Mouse (Mus musculus): ENCODE measurements around the gene Smim24.

The Smim24 gene

DNA sequence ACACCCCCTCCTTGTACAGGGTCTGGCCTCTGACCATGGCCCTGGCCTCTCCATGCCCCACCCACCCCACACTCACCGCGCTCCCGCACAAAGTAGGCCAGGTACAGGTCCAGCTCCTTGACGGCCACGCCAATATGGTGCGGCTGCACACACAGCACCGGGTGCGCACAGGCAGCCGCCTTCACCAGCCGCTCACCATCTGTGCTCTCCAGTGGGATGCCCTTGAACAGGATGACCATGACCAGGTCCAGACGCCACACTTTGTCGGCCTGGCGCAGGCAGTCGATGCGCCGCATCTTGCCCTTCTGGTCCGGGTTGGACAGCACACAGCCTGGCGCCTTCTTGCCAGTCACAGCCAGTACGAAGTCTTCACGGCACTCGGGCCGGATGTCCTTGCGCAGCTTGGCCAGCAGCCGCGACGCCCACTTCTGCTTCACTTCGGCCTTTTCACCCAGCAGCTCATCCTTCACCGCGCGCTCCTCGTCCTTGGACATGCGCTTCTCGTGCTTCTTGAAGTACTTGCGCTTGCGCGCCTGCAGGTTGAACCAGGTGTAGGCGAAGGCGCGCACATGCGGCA, 27.4 kb downstream of the Smim24 start:
- DNase-seq (ENCODE audit: extremely low read depth, insufficient read length, low spot score), result peak; percentile 34

DNA sequence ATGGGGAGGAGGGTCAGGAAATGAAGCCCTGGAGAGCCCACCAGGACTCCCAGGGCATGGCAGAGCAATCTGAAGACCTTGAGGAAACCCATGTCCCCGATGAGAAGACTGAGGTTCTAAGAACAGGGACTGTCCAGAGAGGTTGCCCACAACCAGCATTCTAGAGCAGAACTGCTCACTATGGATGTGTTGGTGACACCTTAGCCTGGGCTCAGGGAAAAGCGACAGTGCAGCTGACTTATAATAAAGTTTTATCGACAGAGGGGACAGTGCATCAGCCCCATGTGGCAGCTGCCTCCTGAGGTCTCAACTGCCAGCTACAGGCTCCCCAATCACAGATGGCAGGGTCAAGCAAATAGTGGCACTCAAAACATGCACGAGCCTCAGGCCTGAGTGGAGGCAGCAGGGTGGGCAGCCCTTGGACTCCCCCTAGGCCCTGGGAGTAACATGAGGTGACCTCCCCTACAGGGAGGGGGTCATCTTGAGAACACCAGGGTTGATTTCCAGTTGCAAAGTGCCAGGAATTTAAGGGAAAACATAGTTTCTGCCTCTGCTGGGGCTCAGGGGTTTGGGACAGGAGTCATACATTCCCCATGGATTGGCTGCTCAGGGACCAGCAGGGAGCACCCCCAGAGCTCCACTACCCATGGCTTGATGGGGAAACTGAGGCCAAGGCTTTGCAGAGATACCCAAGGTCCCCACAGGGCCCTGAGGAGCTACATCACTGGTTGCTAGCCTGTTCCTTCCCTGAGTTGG, 28.4 kb downstream of the Smim24 start:
- DNase-seq (ENCODE audit: extremely low read depth, insufficient read length, low spot score), result peak; percentile 11

DNA sequence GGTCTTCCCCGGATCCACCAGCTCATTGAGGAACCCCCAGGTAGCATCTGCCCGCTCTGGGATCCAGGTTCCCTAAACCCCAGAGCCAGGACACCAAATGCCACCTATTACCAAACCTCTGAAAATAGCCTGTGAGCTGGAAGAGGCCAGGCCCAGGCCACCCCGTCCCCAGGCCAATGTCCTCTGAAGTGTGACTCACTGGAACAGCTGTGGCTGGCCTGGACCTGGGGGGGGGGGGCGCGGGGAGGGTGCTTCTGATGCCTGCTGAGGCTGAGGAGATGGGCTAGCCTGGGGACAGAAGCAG, 28.9 kb downstream of the Smim24 start:
- DNase-seq (ENCODE audit: extremely low read depth, insufficient read length, low spot score), result peak; percentile 62

DNA sequence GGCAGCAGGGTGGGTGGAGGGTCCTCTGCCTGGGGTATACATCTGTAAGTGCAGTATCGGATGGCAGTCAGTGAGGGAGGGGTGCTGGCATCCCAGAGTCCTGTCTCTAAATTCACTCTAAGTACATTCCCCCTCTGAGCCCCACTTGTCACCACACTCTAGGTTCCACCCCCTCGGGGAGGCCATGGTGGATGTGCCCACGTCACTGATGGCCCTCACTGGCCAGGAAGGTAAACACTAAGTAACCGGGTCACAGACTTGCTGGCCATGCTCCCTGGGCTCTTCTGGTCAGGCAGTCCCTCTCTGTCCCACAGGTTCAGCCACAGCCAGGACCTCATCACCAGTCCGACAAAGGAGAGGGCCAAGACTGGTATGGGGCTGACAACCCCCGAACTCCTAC, 29.3 kb downstream of the Smim24 start:
- no peak for DNase-seq (ENCODE audit: extremely low read depth, insufficient read length, low spot score)

DNA sequence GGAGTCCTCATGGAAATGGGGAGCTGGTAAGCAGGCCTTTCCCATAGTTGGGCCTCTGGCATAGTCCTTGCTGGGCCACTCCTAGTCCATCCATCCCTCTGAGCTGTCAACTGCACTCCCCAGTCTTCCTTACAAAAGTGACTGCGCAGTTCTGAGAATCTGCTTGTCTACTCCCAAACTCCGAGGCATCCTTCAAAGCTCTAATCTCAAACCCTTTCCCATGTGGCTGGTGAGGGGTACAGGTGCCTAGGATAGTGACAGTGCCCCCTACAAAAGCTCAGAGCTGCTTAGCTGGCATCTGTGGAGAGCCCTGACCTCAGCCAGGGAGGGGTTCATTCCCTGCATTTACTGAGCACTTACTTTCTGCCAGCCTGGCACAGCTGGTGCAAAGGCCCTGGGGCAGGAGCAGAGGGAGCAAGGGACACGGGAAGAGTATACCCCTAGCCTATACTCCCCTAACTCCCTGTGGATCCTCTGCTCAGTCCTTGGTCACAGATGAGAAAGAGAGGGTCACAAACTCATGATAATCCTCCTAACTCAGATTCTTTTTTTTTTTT, 29.9 kb downstream of the Smim24 start:
- DNase-seq (ENCODE audit: extremely low read depth, insufficient read length, low spot score), result no peak

DNA sequence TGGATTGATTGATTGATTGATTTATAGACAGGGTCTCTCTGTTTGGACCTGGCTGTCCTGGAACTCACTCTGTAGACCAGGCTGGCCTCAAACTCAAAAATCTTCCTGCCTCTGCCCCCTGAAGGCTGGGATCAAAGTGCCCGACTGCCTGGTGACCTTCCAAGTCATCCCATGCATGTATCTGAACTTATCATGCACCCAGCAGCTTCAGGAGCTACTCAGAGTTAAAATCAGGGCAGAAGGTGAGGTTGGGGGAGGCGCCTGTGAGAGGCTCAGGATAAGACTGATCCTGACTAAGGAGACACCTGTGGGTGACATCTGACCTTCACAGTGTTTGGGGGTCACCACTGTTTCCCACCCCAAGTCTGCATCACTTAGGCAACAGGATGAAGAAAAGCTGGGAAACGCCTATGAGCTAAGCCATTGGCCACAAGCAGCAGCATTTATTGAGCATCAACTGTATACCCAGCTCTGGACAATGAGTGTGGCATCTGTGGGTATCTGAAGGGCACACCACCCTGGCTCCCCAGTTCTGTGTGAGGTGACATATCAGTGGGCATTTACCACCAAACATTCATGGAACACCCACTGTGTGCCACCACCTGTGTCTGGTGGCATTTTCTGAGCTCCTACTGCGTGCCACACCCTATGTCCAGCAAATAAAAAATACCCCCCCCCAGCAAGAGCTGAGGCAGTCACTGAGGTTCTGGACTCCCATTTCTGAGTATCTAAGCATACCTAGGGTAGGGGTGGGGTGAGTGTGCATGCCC, 30.8 kb downstream of the Smim24 start:
- no peak for DNase-seq (ENCODE audit: extremely low read depth, insufficient read length, low spot score)

DNA sequence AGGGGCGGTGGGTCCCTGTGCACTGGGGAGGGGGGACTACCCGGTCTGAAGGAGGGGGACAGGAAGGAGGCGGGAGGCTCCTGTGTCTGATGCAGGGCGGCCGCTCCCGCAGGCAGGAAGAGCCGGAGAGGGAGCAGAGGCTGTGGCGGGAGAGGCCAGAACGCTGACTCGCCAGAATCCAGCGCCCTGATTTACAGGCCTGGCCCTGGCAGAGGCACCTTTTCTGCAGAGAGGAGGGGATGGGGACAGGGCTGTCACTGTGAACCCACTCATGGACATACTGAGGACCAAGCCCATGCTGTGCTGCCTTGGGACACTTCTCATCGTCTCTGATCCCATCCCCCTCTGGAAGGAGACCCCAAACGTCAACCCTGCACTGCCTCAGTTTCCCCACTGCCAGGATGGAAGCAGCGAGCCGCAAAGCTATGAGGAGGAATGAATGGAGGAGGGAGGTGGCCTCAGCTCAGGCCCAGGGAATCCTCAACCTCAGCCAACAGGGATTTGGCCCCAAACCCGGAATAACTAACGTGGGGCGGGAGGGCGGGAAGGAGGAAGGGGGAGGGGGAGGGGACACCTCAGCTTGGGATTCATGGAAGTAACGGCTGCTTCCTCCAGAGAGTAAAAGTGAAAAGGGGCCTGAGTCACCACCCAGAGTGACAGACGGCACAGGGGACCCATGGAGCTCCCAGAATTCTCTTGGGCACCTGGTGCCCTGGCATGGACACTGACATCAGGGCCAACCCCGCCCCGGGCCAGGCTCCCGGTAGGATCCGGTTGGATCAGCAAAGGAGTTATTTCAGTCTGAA, 31.6 kb downstream of the Smim24 start:
- peak; percentile 88 for DNase-seq (ENCODE audit: extremely low read depth, insufficient read length, low spot score)

DNA sequence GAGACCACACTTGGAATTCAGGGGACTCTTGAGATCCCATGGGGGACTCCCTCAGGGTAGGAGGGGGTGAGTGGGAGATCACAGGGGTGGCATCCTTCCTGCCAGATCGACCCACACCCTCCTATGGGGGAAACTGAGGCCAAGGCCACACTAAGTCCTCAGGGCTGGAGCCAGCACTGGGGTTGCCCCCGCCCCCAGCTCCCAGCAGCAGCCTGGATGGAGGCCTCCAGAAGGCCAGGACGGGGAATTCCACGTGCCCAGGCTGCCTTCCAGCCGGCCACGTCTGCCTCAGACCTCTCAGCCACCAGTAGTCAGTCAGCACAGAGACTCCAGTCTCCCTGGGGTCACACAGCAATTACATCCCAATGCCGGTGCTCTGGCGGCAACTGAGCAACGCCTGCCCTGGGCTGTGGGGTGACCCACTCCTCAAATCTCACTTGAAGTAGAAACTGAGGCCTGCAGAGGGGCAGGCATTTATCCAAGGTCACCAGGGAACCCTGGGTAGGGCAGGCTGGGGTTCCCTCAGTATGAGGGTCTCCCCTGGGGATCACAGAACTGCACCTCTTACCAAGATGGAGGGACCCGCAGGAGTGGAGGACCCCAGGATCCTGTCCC, 32.5 kb downstream of the Smim24 start:
- peak; percentile 80 for DNase-seq (ENCODE audit: extremely low read depth, insufficient read length, low spot score)

DNA sequence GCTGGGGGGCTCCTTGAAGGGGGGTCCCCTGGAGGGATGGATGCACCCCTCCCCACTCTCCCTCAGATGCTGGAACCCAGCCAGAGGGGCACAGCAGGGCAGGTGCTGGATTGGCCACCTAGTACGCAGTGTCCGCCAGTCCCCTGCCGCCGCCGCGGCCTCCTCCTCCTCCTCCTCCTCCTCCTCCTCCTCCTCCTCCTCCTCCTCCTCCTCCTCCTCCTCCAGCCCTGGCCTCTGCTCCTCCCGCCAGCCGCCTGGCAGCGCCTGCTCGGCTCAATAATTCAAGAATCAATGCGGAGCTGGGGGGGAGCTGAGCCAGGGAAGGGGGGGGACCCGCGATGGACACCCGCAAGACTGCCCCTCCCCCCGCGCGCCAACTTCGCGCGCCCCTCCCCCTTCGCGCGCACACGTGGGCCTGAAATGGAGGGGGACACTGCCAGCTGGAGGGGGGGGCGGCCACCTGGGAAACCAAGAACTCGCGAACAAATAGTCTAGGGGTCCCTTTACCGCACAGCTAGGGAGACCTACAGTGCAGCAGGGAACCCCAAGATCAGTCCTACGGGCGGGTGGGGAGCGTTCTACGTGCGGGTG, 33.3 kb downstream of the Smim24 start:
- DNase-seq (ENCODE audit: extremely low read depth, insufficient read length, low spot score), result peak; percentile 69

DNA sequence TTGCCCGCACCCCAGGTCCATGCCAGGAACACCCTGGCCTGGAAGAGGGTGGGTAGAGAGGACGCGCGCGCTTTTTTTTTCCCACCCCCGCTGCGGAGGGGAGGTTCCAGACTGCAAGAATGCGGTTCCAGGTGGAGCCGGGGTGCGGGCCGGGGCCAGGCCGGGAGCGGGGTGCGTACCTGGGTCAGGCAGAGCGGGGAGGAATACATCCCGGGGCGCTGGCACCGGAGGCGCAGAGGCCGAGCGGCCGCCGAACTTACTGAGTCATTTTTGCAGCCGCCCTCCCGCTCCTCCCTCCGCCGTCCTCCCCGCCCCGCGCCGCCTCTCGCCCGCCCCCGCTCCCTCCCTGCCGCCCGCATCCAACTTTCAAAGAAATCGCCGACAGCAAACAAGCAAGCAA, 34.0 kb downstream of the Smim24 start:
- peak; percentile 80 for DNase-seq (ENCODE audit: extremely low read depth, insufficient read length, low spot score)

DNA sequence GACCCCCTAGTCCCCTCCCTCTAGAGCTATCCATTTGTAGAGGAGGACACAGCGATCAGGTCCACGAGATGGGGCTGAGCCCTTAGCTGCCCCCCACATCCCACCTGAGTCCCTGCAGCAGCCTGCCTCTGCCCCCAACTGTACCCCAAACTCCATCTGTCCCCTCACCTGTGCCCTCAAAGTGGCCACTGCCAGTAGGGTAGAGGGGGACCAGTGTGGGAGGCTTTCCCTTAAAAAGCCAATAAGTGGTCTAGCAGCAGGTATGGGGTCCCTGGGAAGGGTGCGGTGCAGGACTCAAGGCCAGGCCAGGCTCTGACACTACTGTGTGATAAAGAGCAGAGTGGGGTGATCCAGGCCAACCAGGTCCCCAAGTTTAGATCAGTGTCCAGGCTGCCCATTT, 34.5 kb downstream of the Smim24 start:
- DNase-seq (ENCODE audit: extremely low read depth, insufficient read length, low spot score), result no peak

DNA sequence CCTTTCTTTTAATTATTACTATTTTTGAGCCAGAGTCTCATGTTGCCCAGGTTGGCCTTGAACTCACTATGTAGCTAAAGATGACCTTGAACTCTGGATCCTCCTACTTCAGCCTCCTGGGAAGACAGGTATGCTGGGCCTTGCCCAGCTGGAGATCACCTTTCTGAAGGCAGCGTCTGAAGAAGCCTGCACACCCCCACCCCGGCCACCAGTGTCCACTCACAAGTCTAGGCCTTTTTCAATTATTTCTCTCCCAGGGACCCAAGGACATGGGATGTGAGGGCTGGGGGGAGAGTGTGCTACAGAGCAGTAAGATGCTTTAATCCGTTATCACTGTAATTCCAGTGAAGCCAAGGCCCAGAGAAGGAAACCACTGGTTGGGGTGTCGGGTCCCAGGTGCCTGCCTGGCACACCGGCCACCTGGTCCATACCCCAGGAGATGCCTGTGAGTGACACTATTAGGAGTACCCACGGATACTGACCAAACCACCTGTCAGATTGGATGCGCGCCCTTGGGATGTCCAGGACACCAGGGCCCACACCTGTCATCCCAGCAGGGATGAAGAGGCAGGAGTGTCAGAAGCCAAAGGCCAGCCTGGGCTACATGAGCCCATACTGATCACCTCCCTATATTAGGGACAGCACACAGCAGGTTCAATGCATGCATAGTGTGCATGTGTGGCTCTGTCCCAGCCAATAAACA, 35.1 kb downstream of the Smim24 start:
- DNase-seq (ENCODE audit: extremely low read depth, insufficient read length, low spot score), result no peak

DNA sequence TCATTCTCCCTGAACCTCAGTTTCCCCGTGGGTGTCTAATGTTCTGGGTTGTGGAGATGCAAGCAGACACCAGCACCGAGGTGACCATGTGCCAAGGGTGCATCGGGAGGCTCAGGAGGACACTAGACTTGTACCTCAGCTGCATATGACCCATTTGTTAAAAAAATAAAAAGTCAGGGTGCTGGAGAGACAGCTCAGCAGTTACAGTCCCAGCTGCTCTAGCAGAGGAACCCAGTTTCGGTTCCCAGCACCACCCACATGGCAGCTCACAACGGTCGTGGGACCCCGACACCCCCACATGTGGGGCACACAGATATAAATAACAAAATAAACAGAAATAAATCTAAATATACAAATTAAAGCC, 35.6 kb downstream of the Smim24 start:
- DNase-seq (ENCODE audit: extremely low read depth, insufficient read length, low spot score), result no peak

DNA sequence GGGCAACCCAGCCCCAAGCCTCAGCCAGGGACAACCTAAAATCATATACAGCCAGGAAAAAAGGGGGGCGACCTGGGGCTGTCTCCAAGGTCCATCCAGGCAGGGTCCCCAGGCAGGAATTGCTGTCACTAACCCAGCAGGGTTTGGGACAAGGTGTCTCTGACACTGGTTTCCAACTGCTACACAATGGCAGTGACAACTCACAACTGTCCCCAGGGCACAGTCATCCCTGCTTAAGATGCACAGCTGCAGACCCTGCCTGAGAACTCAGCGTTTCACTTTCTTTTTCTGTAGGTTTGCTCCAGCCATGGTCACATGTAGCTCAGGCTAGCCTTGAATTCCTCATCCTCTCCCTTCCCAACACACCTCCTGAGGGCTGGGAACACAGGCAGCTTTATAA, 36.2 kb downstream of the Smim24 start:
- no peak for DNase-seq (ENCODE audit: extremely low read depth, insufficient read length, low spot score)

DNA sequence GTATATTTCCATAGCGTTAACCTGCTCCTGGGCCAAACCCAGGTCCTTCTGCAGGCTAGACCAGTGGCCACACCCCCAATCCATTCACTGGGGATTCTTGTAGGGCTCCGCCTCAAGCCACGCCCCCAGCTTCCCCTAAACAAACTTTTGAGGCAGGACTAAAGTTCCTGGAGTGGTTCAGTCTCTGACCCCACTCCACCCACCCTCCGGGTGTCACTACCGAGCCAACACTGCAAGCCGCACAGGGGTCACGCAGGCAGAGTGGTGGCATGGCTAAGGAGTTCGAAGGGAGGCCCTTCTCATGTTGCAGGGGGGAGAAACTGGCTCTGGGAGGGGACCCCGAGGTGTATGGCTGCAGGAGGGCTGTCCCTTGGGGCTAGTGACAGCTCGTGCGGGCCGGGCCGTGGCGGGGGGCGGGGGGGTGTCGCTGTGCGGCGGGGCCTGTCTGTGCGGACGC, 36.8 kb downstream of the Smim24 start:
- peak; percentile 86 for DNase-seq (ENCODE audit: extremely low read depth, insufficient read length, low spot score)

DNA sequence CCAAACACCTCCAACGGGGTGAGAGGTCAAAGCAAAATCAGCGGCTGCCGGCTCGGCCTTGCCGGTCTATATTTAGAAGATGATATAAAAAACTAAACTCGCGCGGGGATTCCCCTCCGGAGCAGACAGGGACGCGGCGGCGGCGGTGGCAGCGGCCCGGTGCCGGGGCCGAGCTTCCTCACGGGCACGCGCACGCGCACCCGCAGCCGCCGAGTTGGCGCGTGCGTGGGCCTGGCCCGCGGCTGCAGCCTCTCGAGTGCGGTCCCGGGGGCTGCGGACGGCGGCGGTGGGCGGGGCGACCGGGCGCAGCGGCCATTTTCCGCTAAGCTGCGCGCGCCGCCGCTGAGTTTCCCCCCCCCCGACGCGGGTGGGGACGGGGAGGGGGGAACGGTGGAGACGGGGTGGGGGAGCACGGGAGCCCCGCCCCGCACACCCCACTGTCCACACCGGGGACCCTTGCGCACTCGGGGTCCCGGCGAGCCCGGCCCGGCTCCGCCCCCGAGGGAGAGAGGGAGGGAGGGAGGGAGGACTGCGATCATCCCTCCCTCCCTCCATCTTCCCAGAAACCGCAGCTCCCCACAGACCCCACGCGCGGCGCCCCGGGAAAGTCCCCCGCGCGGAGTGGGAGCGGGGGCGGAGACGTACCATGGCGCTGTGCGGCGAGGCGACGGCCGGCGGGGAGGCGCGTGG, 37.4 kb downstream of the Smim24 start:
- DNase-seq (ENCODE audit: extremely low read depth, insufficient read length, low spot score), result peak; percentile 77

DNA sequence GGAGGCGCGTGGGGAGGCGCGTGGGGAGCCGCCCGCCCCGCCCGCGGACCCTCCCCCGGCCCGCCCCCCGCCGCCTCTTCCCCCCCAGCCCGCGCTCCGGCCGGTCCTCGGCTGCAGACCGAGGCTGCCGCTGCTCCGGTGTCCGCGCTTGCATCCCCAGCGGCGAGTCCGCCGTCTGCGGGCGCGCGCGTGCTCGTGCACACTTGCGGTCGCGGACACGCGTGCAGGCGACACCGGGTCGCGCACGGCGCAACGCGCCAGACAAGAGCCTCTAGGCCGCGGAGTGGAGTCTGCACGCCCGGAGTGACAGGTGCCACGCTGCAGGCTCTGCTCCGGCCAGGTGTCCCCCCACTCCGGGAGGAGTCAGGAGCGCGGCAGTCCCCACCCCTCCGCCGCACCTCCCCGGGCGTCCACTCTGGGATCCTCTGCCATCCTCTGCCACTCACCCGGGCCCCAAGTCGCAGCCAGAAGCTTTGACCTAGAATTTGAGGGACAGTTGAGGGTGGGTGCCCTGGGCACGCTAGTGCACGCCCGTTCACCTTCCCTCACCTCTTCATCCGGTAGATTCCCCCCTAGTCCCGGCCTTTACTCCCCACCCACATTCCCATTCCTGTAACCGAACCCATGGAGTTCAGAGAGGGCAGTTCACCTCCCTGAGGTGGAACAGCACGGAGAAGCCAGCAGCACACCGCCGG, 38.1 kb downstream of the Smim24 start:
- peak; percentile 78 for DNase-seq (ENCODE audit: extremely low read depth, insufficient read length, low spot score)

DNA sequence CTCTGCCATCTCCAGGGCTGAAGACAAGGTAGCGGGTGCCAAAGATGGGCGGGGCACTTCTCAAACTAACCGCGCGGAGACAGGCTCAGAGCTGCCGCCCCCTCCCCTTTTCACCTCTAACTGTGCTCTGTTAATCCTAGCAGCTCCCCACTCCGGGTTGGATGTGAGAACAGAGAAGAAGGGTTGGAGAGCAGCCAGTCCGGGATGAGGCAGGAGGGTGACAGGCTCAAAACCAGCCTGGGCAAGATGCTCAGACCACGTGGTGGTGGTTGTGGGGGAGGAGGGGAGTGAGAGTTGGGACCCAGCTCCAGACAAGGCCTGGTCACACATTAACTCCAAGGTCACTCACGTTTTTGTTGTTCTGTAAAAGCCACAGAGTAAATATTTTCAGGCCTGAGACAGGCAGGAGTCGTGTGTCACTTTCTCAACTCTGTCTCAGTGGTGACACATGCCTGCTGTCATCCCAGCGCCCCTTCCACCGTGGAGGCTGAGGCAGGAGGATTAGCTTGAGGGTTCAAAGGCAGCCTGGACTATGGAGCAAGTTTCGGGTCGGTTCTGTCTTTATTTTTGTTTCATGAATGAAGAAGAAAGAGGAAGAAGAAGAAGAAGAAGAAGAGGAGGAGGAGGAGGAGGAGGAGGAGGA, 38.8 kb downstream of the Smim24 start:
- DNase-seq (ENCODE audit: extremely low read depth, insufficient read length, low spot score), result peak; percentile 71
